Comparison of ENCODE assay signal across 9 mouse cellular contexts in genomic region chr2:156863487-156864160, GRCm38 (mm10). TPM values are rescaled to one million over a fixed set of nuclear protein-coding genes. Genes with fewer than 3 reads are reported as not detected.
A peak's percentile ranks its signal among the peaks of the same experiment; 100 is the strongest.
DNase-seq lines count a peak whose midpoint lies in the region; ATAC-seq and TF ChIP-seq lines count a peak whose summit lies in the region.
"Had no signal": no experiment of that assay in that cellular context is flagged by ENCODE, and none has a peak within 500 bp of the region (broad histone marks: within the 10 kb centered on the region; RNA-seq: fewer than 3 reads in every experiment).

No protein-coding gene starts in this region.

- peak overlapping the region; percentile 91 for H3K4me2 ChIP-seq in heart, postnatal 0 days (ENCODE audit: low read depth, low read length)

- H3K9ac ChIP-seq in heart, postnatal 0 days (replicated peaks; ENCODE audit: low read depth, low read length): peak overlapping the region; percentile 97

- TF ChIP-seq EP300 in heart, postnatal 0 days (IDR thresholded peaks at IDR 0.05; ENCODE audit: low read depth): no peak

- peak; percentile 46 for DNase-seq in gastrocnemius, postnatal 10 days
- DNase-seq in gastrocnemius, adult 8-10 months (ENCODE audit: low spot score in 2 of 2): no peak
- DNase-seq in heart, postnatal 0 days (ENCODE audit: low spot score): peak; percentile 43
- DNase-seq in kidney, postnatal 14 days: peak; percentile 65
- DNase-seq in spleen, postnatal 4 days (ENCODE audit: low spot score in 2 of 2): peak; percentile 65 to 78

- no peaks in the 10 kb centered on the region for H3K9me3 ChIP-seq in heart, postnatal 0 days (replicated peaks; ENCODE audit: control insufficient read depth, low read length)

- WGBS in heart, postnatal 0 days: 1% methylated on average over 28 of the region's 28 CpGs

- peaks cover 13% of the 10 kb centered on the region for H3K4me1 ChIP-seq in heart, postnatal 0 days (ENCODE audit: control insufficient read depth, insufficient read depth)

- peak overlapping the region; percentile 95 for H3K27ac ChIP-seq in heart, postnatal 0 days (ENCODE audit: low read depth)

- peaks cover 32% of the 10 kb centered on the region for H3K36me3 ChIP-seq in heart, postnatal 0 days (replicated peaks; ENCODE audit: control insufficient read depth, insufficient read depth, low read length)

- no peak for TF ChIP-seq CTCF in heart, postnatal 0 days (IDR thresholded peaks at IDR 0.05; ENCODE audit: low read depth)

- ATAC-seq in common myeloid progenitor, adult 5-6 weeks (replicated peaks; ENCODE audit: low read depth, poor library complexity, severe bottlenecking): peak; percentile 73
- ATAC-seq in heart, postnatal 0 days (ENCODE audit: insufficient read depth, low read depth): peak; percentile 36
- ATAC-seq in megakaryocyte, adult 5-6 weeks (ENCODE audit: poor library complexity, severe bottlenecking): peak; percentile 74
- ATAC-seq in frontal cortex, adult (ENCODE audit: low TSS enrichment): no peak

- H3K27me3 ChIP-seq in heart, postnatal 0 days (ENCODE audit: control insufficient read depth, insufficient read depth, low read length): no peaks in the 10 kb centered on the region

- peak overlapping the region; percentile 92 for H3K4me3 ChIP-seq in heart, postnatal 0 days (ENCODE audit: low read depth, low read length)

RNA-seq across cellular contexts. Expression of gene Rab5if, which starts 0.7 kb away (rescaled TPM):
- total RNA-seq in gastrocnemius, postnatal 10 days (2021): 10 to 100 TPM; 75.3 to 79.5 TPM
- total RNA-seq in gastrocnemius, adult 8-10 months (2022): 10 to 100 TPM; 84.3 to 97.1 (median 88.1) TPM
- 128 and 156 TPM in 2 replicates for total RNA-seq in common myeloid progenitor, adult 5-6 weeks (2017)
- total RNA-seq in heart, postnatal 0 days (2014; rRNA removed; ENCODE audit: low replicate concordance): 155 and 219 TPM in 2 replicates
- 186 and 188 TPM in 2 replicates for polyA plus RNA-seq in heart, postnatal 0 days (2015; fragmentation: Nextera tagmentation; extraction: Ambion mirVana)
- total RNA-seq in megakaryocyte, adult 5-6 weeks (2015): 356 and 374 TPM in 2 replicates
- 194 and 199 TPM in 2 replicates for total RNA-seq in megakaryocyte, adult 5-6 weeks (2017)

RNA-seq across cellular contexts. Expression of gene 4930518I15Rik, which starts 5.9 kb away (rescaled TPM):
- 1 to 10 TPM in 1 of 2 experiments, under 1 TPM in 1; 0.54 to 1.6 TPM for total RNA-seq in gastrocnemius, postnatal 10 days (2021)
- under 1 TPM; 0.22 to 0.86 (median 0.40) TPM for total RNA-seq in gastrocnemius, adult 8-10 months (2022)
- total RNA-seq in common myeloid progenitor, adult 5-6 weeks (2017): not detected in 2 replicates
- 0.12 TPM in 1 of 2 replicates, not detected in the other for total RNA-seq in heart, postnatal 0 days (2014; rRNA removed; ENCODE audit: low replicate concordance)
- polyA plus RNA-seq in heart, postnatal 0 days (2015; fragmentation: Nextera tagmentation; extraction: Ambion mirVana): 3.2 and 3.8 TPM in 2 replicates
- 1.4 and 2.4 TPM in 2 replicates for total RNA-seq in megakaryocyte, adult 5-6 weeks (2015)
- 1.5 and 1.9 TPM in 2 replicates for total RNA-seq in megakaryocyte, adult 5-6 weeks (2017)

RNA-seq across cellular contexts. Expression of gene Sla2, which starts 23.4 kb away (rescaled TPM):
- not detected for total RNA-seq in gastrocnemius, postnatal 10 days (2021)
- total RNA-seq in gastrocnemius, adult 8-10 months (2022): not detected
- total RNA-seq in common myeloid progenitor, adult 5-6 weeks (2017): 1.0 and 3.4 TPM in 2 replicates
- total RNA-seq in heart, postnatal 0 days (2014; rRNA removed; ENCODE audit: low replicate concordance): 1.5 TPM in 1 of 2 replicates, not detected in the other
- 0.11 and 0.14 TPM in 2 replicates for polyA plus RNA-seq in heart, postnatal 0 days (2015; fragmentation: Nextera tagmentation; extraction: Ambion mirVana)
- total RNA-seq in megakaryocyte, adult 5-6 weeks (2015): 0.83 and 2.2 TPM in 2 replicates
- 1.3 and 1.8 TPM in 2 replicates for total RNA-seq in megakaryocyte, adult 5-6 weeks (2017)
- total RNA-seq: adrenal gland, postnatal 4 days had no signal

RNA-seq across cellular contexts. Expression of gene Tgif2, which starts 23.8 kb away (rescaled TPM):
- 1 to 10 TPM; 5.4 to 8.4 TPM for total RNA-seq in gastrocnemius, postnatal 10 days (2021)
- total RNA-seq in gastrocnemius, adult 8-10 months (2022): under 1 TPM in 3 of 4 experiments, not detected in 1; 0.16 to 0.38 (median 0.17) TPM
- total RNA-seq in common myeloid progenitor, adult 5-6 weeks (2017): 15.6 and 18.6 TPM in 2 replicates
- 19.7 and 28.3 TPM in 2 replicates for total RNA-seq in heart, postnatal 0 days (2014; rRNA removed; ENCODE audit: low replicate concordance)
- 11.6 and 14.6 TPM in 2 replicates for polyA plus RNA-seq in heart, postnatal 0 days (2015; fragmentation: Nextera tagmentation; extraction: Ambion mirVana)
- total RNA-seq in megakaryocyte, adult 5-6 weeks (2015): 0.36 and 0.38 TPM in 2 replicates
- total RNA-seq in megakaryocyte, adult 5-6 weeks (2017): 0.73 TPM in 1 of 2 replicates, not detected in the other

Comparison
In these comparisons a context has a peak if more than half of its experiments do, and no peak if none do; other contexts are left out.
1. DNase-seq: peak in gastrocnemius, postnatal 10 days (single experiment), heart, postnatal 0 days (single experiment), kidney, postnatal 14 days (single experiment) and spleen, postnatal 4 days (2 of 2); none in gastrocnemius, adult 8-10 months (0 of 2).